Mouse (Mus musculus): ENCODE data around the gene Cfdp1.

DNA sequence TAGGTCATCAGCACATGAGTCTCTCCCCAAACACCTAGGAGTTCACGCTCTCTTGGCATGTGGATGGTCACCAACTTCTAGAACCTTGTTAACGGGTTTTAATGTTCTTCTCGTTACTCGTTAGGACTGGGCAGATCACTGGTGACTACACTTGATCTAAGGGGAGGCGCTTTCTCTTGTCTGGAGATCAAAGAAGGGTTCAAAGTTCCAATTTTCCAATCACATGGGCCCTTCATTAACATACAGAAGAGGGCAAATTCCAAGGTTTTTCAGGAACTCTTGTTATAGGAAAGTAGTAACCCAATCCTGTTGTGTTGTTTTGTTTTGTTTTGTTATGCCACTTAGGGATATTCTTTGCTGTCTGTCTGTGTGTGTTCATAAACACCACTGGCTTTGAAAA is 95.3 kb downstream of the Cfdp1 start:
- no peak for TF ChIP-seq CTCF (IDR thresholded peaks at IDR 0.05; ENCODE audit: low read depth)
- TF ChIP-seq EP300 (optimal IDR thresholded peaks at IDR 0.05), result no peak
